Mouse (Mus musculus): Measurements from ENCODE around the gene Sag. TPM values are rescaled to one million over a fixed set of nuclear protein-coding genes. Genes with fewer than 3 reads are reported as not detected.
A peak's percentile ranks its signal among the peaks of the same experiment; 100 is the strongest.

Gene Sag
- polyA plus RNA-seq, 1 experiment from 2014 or later = 0.79 TPM

DNA sequence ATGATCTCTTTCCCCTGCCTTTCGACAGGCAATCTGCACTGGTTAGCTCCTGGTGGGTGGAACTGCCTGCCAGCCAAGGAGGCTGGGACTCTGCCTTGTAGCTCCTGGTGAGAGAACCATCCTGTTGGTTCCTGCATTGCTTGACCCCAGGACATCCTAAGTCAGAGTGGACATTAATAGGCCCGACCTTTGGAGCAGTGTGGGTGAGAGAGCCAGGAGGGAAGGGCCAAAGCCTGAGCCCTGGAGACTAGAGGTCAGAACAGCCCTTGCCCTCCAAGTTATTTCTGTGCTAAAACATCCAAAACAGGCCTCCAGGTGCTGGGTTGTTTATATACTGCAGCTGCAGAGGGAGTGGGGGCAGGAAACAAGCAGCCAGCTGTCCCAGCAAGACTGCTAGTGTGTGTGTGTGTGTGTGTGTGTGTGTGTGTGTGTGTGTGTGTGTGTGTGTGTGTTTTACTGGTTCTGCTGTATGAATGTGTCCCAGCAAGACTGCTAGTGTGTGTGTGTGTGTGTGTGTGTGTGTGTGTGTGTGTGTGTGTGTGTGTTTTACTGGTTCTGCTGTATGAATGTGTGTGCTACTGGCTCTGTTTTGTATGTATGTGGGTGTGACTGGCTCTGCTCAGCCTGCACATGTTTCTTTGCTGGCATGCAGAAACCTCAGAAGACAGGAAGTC, 43.5 kb downstream of the Sag start:
- Histone ChIP-seq H3K27ac (no peak overlapping the region; the same call in 1 of the 2 replicates), H3K27me3 (no peaks in the 10 kb centered on the region), H3K4me3 (no peak overlapping the region), H3K4me2 (no peak overlapping the region), H3K36me3 (no peaks in the 10 kb centered on the region), H3K9ac (no peak overlapping the region), H3K9me3 (replicated peaks) (no peaks in the 10 kb centered on the region), H3K4me1 (replicated peaks) (peaks cover 17% of the 10 kb centered on the region)
- ATAC-seq (replicated peaks; ENCODE audit: insufficient number of reproducible peaks, insufficient read depth, low FRiP score, low read depth) = peak; percentile 34
- 26% methylated on average over 2 of the region's 2 CpGs for WGBS

DNA sequence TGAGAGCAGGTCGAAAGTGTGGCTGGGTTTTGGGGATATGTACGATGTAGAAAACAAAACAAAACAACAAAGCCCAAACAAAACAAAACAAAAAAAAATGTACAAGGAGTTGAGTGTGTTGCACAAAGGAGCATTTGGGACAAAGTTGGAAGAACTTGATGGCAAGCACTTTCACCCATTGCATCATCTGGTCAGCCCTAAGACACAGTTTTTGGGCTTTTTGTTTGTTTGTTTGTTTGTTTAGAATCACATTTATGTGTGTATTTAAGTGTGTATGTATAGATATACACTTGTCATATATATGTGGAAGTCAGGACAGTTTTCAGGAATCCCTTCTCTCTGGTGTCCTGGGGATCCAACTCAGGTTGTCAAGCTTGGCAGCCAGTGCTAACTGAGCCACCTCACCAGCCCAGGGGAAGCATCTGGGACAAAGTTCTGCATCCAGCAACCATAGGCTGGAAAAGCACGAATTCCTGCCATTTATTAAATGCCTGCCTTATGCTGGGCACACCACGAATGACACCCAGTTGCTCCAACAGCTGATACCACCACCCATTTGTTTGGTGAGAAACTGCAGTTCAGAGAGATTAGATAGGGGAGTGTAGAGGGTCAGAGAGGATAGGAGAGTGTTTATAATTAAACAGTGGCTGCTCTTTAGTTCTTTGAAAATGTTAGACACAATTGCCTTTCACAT, 44.1 kb downstream of the Sag start:
- ATAC-seq (replicated peaks; ENCODE audit: insufficient number of reproducible peaks, insufficient read depth, low FRiP score, low read depth) = no peak
- Histone ChIP-seq H3K9me3 (replicated peaks) (no peaks in the 10 kb centered on the region), H3K27me3 (no peaks in the 10 kb centered on the region), H3K36me3 (no peaks in the 10 kb centered on the region), H3K4me1 (replicated peaks) (peaks cover 21% of the 10 kb centered on the region), H3K4me2 (no peak overlapping the region), H3K9ac (no peak overlapping the region), H3K27ac (no peak overlapping the region), H3K4me3 (no peak overlapping the region)
- WGBS = 18% methylated on average over 4 of the region's 4 CpGs

GRCm38 (mm10) chr1:87848237-87848996, 44.9 kb downstream of the Sag start:
- WGBS = 51% methylated on average over 11 of the region's 11 CpGs
- Histone ChIP-seq H3K36me3 (no peaks in the 10 kb centered on the region), H3K9ac (no peak overlapping the region), H3K9me3 (replicated peaks) (no peaks in the 10 kb centered on the region), H3K27me3 (no peaks in the 10 kb centered on the region), H3K4me1 (replicated peaks) (peaks cover 22% of the 10 kb centered on the region), H3K4me3 (no peak overlapping the region), H3K27ac (no peak overlapping the region), H3K4me2 (no peak overlapping the region)
- no peak for ATAC-seq (replicated peaks; ENCODE audit: insufficient number of reproducible peaks, insufficient read depth, low FRiP score, low read depth)

GRCm38 (mm10) chr1:87849278-87849677, 45.8 kb downstream of the Sag start:
- H3K4me2 ChIP-seq = no peak overlapping the region
- 58% methylated on average over 5 of the region's 5 CpGs for WGBS
- no peak for ATAC-seq (replicated peaks; ENCODE audit: insufficient number of reproducible peaks, insufficient read depth, low FRiP score, low read depth)

GRCm38 (mm10) chr1:87851344-87851743, 47.9 kb downstream of the Sag start:
- 86% methylated on average over 3 of the region's 3 CpGs for WGBS
- H3K36me3 ChIP-seq = no peaks in the 10 kb centered on the region
- no peak overlapping the region for H3K27ac ChIP-seq
- H3K9ac ChIP-seq = no peak overlapping the region
- H3K4me2 ChIP-seq = no peak overlapping the region
- H3K4me3 ChIP-seq = no peak overlapping the region
- H3K4me1 ChIP-seq (replicated peaks) = peaks cover 43% of the 10 kb centered on the region
- no peaks in the 10 kb centered on the region for H3K27me3 ChIP-seq
- H3K9me3 ChIP-seq (replicated peaks) = no peaks in the 10 kb centered on the region
- no peak for ATAC-seq (replicated peaks; ENCODE audit: insufficient number of reproducible peaks, insufficient read depth, low FRiP score, low read depth)

More at GRCm38 (mm10) chr1:87849278-87849677, 45.8 kb downstream of the Sag start:
- H3K4me1 ChIP-seq (replicated peaks) = peaks cover 27% of the 10 kb centered on the region
- H3K27ac ChIP-seq = no peak overlapping the region
- H3K27me3 ChIP-seq = no peaks in the 10 kb centered on the region
- no peaks in the 10 kb centered on the region for H3K36me3 ChIP-seq
- H3K9me3 ChIP-seq (replicated peaks) = no peaks in the 10 kb centered on the region
- H3K9ac ChIP-seq = no peak overlapping the region
- H3K4me3 ChIP-seq = no peak overlapping the region

- Histone ChIP-seq H3K27me3 (no peaks in the 10 kb centered on the region), H3K9me3 (replicated peaks) (no peaks in the 10 kb centered on the region), H3K4me3 (peak overlapping the region; percentile 91), H3K4me2 (peak overlapping the region; percentile 73), H3K27ac (peak overlapping the region; percentile 27; the same call in 1 of the 2 replicates), H3K36me3 (no peaks in the 10 kb centered on the region), H3K9ac (peak overlapping the region; percentile 41), H3K4me1 (replicated peaks) (peaks cover 45% of the 10 kb centered on the region)
- no peak for ATAC-seq (replicated peaks; ENCODE audit: insufficient number of reproducible peaks, insufficient read depth, low FRiP score, low read depth)
- WGBS = 44% methylated on average over 5 of the region's 5 CpGs
Observed at GRCm38 (mm10) chr1:87852081-87852790, 48.8 kb downstream of the Sag start.

DNA sequence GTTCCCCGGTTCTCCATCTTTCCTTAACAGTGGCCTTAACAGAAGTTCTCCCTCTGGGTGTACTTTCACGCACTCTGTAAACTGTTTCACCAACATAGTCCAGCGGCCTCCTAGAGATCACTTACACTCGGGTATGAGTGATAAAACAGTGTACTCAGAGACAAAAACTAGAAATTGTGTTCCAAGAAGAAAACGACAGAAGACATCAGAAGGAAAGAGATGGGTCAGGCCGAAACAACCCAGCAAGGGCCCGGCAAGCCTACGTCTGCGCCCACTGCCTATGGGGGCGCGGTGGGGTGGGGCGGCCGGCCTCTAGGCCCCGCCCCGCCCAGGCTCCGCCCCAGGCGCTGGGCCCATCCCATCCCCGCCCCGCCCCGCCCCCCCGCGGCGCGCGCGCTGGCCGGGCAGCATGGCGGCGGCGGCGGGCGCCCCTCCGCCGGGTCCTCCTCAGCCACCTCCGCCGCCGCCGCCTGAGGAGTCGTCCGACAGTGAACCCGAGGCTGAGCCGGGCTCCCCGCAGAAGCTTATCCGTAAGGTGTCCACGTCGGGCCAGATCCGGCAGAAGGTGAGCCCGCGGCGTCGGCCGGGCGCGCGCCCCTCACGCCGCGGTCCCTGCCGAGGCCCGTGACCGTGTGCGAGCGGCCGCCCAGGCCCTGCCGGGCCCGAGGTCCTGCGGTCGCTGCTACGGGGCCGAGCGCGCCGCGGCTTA, 49.6 kb downstream of the Sag start, which contains the start of gene Dgkd:
Gene Dgkd, plus strand, starts transcription at position 396 of the 709 bp plus-strand sequence.
- Histone ChIP-seq H3K36me3 (no peaks in the 10 kb centered on the region), H3K9me3 (replicated peaks) (no peaks in the 10 kb centered on the region), H3K4me1 (replicated peaks) (peaks cover 41% of the 10 kb centered on the region), H3K9ac (peak within 1 kb of the TSS; percentile 95), H3K27ac (peak within 1 kb of the TSS; percentile 79), H3K27me3 (no peaks in the 10 kb centered on the region), H3K4me3 (peak within 1 kb of the TSS; percentile 91), H3K4me2 (peak within 1 kb of the TSS; percentile 73)
- 1% methylated on average over 47 of the region's 74 CpGs for WGBS
- peak; percentile 96 for ATAC-seq (replicated peaks; ENCODE audit: insufficient number of reproducible peaks, insufficient read depth, low FRiP score, low read depth)

DNA sequence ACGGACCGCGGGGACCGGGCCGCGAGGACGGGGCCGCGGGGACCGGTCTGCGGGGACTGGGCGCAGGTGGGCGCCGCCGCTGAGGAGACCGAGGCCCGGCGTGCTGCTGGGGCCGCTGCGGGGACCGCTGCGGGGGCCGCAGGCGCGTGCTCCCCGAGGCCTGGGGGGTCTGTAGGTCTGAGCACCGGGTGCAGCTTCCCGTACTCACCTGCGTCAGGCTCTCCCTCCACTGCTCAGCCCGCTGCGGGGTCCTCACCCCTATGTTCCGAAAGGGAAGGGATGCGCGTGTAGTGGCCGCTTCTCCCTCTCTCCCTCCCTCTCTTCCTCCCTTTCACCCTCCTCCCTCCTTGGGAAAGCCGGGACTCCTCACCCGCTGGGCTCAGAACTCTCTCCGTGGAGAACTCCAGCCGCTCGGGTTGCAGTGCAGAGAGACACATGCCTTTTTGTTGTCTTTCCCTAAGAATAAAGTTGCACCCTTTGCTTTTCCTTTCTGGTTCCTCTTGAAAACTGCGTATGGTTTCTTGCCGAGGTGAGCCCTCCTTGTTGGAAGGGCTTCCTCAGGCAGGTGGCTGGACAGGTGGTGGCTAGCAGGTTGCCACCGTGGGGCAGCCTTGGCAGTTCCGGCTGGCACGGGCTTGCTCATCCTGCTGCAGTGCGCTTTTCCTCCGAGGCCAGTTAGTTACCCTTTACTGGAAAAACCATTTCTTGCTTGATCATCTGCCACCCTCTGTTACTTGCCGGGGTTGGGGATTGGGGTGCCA, 50.3 kb downstream of the Sag start:
- H3K9ac ChIP-seq = peak overlapping the region; percentile 95
- H3K27me3 ChIP-seq = no peaks in the 10 kb centered on the region
- H3K9me3 ChIP-seq (replicated peaks) = no peaks in the 10 kb centered on the region
- peak overlapping the region; percentile 91 for H3K4me3 ChIP-seq
- ATAC-seq (replicated peaks; ENCODE audit: insufficient number of reproducible peaks, insufficient read depth, low FRiP score, low read depth) = peak; percentile 40
- H3K27ac ChIP-seq = peak overlapping the region; percentile 79
- 1% methylated on average over 47 of the region's 48 CpGs for WGBS
- H3K36me3 ChIP-seq = no peaks in the 10 kb centered on the region
- peak overlapping the region; percentile 73 for H3K4me2 ChIP-seq
- peaks cover 41% of the 10 kb centered on the region for H3K4me1 ChIP-seq (replicated peaks)

DNA sequence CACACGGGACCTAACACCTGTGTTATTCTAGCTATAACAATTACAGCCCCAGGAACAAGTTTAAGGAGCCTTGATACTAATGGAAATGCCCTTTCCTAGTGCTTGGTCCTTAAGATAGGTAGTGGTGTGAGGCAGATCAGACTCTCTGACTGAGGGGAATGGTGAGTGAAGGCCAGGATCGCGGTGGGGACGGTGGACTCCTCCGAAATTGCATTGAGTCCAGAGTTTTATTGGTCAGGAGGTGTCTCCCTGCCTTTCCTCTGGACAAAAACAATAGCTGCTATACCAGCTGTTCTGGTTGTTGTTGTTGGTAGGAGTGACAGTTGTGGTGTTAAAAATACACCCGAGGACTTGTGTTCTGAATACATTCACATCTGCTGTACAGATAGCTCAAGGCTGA, 50.9 kb downstream of the Sag start:
- ATAC-seq (replicated peaks; ENCODE audit: insufficient number of reproducible peaks, insufficient read depth, low FRiP score, low read depth) = no peak
- Histone ChIP-seq H3K9ac (peak overlapping the region; percentile 95), H3K4me1 (replicated peaks) (peaks cover 43% of the 10 kb centered on the region), H3K36me3 (no peaks in the 10 kb centered on the region), H3K27me3 (no peaks in the 10 kb centered on the region), H3K4me3 (peak overlapping the region; percentile 91), H3K9me3 (replicated peaks) (no peaks in the 10 kb centered on the region), H3K27ac (no peak overlapping the region), H3K4me2 (peak overlapping the region; percentile 73)
- 24% methylated on average over 6 of the region's 6 CpGs for WGBS

DNA sequence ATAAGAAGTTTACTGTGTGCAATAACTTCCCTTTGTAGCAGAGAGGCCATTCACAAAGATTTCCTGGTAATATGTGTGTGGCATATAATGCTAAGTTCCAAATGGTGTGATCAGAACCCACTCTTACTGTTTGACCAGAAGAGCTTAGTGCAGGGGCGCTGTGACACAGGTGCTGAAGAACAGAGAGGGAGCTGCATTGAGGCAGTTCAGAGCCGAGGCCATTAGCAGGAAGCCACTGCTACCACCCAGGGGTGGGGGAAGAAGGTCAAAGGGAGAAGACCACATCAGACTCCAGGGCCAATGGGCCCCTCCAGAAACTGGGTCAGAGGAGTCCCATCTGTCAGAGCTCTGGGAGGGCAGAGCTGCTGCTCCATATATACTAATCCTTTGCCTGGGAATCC, 51.4 kb downstream of the Sag start:
- Histone ChIP-seq H3K4me2 (peak overlapping the region; percentile 73), H3K27me3 (no peaks in the 10 kb centered on the region), H3K9me3 (replicated peaks) (no peaks in the 10 kb centered on the region), H3K4me3 (peak overlapping the region; percentile 91), H3K36me3 (no peaks in the 10 kb centered on the region), H3K9ac (peak overlapping the region; percentile 17; the same call in 1 of the 2 replicates), H3K27ac (no peak overlapping the region), H3K4me1 (replicated peaks) (peaks cover 43% of the 10 kb centered on the region)
- 36% methylated on average over 2 of the region's 2 CpGs for WGBS
- no peak for ATAC-seq (replicated peaks; ENCODE audit: insufficient number of reproducible peaks, insufficient read depth, low FRiP score, low read depth)

All from heart, embryonic 15.5 days (tissue).